Mouse (Mus musculus): ENCODE measurements around the gene Cend1. TPM values are rescaled to one million over a fixed set of nuclear protein-coding genes. Genes with fewer than 3 reads are reported as not detected.
A peak's percentile ranks its signal among the peaks of the same experiment; 100 is the strongest.
"Not testable (repeated sequence)": the region's sequence is repeated elsewhere in the genome, so short reads cannot be mapped to it uniquely, and the experiment has no call there.

The Cend1 gene
- polyA plus RNA-seq, 1 experiment from 2014 or later, result 5.1 TPM

DNA sequence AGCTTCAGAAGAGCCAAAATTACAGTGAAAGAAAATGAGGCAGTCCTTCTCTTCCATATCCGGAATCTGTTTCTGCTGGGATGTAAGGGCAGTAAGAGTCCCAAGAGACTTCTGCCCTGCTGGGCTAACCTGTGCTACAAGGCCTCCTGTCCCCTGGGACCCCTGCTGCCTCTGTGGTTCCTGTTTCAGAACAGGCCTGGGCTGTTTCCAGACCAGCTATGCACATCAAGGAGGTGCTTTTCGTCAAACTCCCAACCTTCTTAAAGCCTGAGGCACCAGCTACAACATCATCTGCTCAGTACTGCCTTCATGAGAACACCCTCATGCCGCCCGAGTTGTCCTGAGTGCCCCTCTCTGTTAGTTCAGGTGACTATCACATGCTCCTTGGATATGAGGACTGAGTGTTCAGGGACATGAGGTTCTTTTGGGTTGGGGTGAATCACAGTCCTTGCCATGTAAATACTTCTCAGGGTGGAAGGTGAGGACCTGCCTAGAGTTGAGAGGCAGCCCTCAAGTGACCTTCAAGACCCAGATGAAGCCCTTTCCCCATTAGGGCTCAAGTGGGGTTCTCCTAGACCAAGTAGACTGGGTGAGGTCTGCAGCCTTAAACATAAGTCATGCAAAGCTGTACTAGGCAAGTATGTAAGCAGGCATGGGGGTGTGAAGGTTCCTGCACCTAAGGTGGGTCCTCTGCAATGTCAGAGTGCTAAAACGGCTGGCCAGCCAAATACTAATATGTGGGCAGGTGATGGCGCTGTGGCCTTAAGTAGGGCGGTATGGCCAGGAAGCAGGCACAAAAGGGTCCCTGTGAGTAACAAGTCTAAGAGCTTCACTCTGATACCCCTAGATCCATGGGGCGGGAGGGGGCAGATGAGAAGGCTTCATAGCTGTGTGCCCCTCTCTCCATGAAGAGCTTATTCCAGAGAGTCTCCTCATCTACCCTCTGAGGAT is 11.3 kb downstream of the Cend1 start:
- H3K4me2 ChIP-seq (replicated peaks), result no peak overlapping the region
- H3K9me3 ChIP-seq, result no peaks in the 10 kb centered on the region

DNA sequence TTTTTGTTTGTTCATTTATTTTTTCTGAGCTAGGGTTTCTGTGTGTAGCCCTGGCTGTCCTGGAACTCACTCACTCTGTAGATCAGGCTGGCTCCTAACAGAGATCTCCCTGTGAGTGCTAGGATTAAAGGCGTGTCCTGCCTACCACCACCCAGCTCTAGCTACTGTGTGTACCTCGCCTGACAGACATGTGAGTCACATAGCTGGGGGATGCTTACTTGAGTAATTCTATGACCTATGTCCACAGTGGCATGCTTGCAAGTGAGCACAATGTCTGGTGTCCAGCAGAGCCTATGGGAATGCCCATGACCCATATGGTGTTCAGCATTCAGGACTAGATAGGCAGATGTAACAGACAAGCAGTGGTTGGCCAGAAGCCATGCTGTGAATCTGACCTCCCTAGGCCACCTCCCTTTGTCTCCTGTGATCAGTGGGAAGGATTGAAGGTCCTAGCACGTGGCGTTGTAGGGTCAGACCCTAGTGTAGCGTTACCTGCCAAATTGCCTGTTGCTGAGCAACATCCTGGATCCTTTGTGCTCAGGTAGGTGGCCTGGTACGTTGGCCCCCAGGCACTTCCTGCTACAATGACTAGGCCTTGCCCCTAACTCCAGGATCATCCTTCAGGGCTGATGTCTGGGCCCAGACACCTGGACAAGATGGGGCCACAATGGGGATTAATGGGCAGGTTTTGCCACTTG is 13.0 kb downstream of the Cend1 start:
- no peak overlapping the region for H3K9ac ChIP-seq
- H3K4me1 ChIP-seq, result peaks cover 13% of the 10 kb centered on the region
- 80% methylated on average over 6 of the region's 6 CpGs for WGBS
- no peak overlapping the region for H3K4me3 ChIP-seq
- H3K9me3 ChIP-seq, result no peaks in the 10 kb centered on the region
- no peak overlapping the region for H3K4me2 ChIP-seq (replicated peaks)
- ATAC-seq (ENCODE audit: low FRiP score, low read depth), result no peak
- H3K27me3 ChIP-seq, result no peaks in the 10 kb centered on the region
- peaks cover 6% of the 10 kb centered on the region for H3K36me3 ChIP-seq
- no peak overlapping the region for H3K27ac ChIP-seq

More for the DNA sequence above, 11.3 kb downstream of the Cend1 start:
- H3K4me1 ChIP-seq, result peaks cover 8% of the 10 kb centered on the region
- H3K4me3 ChIP-seq, result no peak overlapping the region
- no peak overlapping the region for H3K27ac ChIP-seq
- H3K27me3 ChIP-seq, result no peaks in the 10 kb centered on the region
- no peak overlapping the region for H3K9ac ChIP-seq
- H3K36me3 ChIP-seq, result no peaks in the 10 kb centered on the region
- 68% methylated on average over 8 of the region's 8 CpGs for WGBS
- ATAC-seq (ENCODE audit: low FRiP score, low read depth), result no peak

DNA sequence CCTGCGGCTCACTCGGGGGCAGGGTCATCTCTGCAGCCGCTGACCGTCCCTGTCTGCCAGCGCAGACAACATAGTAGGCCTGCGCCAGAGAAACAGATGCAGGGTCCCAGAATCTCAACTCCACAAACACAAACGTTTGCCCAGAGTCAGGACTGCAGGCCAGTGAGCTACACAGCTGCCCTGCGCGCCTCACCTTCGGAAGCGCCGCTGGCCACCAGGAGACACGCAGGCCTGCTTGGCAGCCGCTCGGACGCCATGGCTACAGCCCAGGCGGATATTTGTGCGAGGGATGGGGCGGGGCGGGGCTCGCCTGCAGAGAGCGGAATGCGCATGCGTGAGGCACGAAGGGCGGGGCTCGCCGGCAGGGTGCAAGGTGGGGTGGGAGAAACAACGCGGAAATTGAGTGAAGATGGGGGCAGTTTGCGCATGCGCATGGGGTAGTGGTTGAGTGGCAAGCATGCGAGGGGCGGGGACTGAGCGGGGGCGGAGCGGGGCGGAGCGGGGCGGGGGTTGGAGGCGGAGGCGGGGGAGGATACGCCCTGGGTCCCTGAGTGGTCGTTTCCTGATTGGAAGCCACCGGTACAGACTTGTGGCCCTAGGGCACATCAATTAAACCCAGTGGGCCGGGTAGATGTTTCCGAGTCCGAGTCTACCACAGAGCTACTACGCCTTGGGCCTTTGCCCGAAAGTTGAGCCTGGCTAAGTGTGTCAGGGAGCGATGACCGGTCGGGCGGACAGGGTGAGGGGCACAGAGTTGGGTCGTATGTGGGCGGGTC is 15.3 kb downstream of the Cend1 start, which contains the start of gene Gatd1:
Gene Gatd1 (minus strand): TSS at position 328 of the 776 bp plus-strand sequence.
- H3K27me3 ChIP-seq, result no peaks in the 10 kb centered on the region
- H3K4me1 ChIP-seq, result peaks cover 15% of the 10 kb centered on the region
- H3K9me3 ChIP-seq, result no peaks in the 10 kb centered on the region
- WGBS, result 0% methylated on average over 48 of the region's 56 CpGs
- H3K4me2 ChIP-seq (replicated peaks), result peak within 1 kb of the TSS; percentile 84
- peak; percentile 88 for ATAC-seq (ENCODE audit: low FRiP score, low read depth)
- peak within 1 kb of the TSS; percentile 87 for H3K9ac ChIP-seq
- peak within 1 kb of the TSS; percentile 78 for H3K27ac ChIP-seq
- peak within 1 kb of the TSS; percentile 86 for H3K4me3 ChIP-seq
- peaks cover 29% of the 10 kb centered on the region for H3K36me3 ChIP-seq

DNA sequence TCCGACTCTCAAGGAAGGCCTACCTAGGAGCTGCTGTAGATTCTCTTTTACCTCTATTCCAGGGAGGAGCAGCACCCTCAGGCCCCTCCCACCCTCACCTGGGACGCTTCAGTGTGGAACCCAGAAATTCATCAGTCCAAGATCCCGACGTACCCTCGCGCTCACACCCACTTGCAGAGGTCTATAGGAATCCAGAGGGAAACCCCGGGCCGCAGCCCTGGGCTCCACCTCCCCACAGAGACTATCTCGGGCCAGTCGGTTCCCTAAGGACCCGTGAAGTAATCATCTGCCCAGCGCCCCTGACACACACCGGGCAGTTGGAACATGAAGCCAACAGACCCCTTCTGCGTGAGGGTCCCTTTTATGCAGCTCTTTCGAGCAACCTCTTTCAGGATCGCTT is 16.0 kb downstream of the Cend1 start:
- ATAC-seq (ENCODE audit: low FRiP score, low read depth), result 0 out of 2 replicates have a peak, but pooled peaks have one; percentile 2

DNA sequence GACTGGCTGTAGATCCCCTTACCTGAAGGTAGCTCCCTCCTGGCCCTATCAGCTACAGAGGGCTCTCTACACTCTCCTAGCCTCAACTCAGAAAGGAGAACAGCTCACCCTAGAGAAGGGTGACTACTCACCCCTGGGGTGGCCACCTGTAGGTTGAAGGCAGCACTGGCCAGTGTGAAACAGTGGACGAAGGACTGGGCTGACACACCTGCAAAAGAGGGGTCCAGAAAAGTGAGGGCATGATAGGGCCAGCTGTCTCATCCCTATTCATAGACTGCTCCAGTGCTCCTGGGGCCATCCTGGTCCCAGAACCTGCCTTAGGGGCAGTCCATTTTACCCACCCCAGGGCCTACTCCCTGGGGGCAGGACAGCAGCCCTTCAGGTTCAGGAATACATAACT is 17.6 kb downstream of the Cend1 start:
- no peak overlapping the region for H3K9ac ChIP-seq
- no peak for ATAC-seq (ENCODE audit: low FRiP score, low read depth)
- H3K4me2 ChIP-seq (replicated peaks), result no peak overlapping the region
- H3K36me3 ChIP-seq, result peaks cover 46% of the 10 kb centered on the region
- H3K27ac ChIP-seq, result no peak overlapping the region
- H3K4me1 ChIP-seq, result peaks cover 14% of the 10 kb centered on the region
- no peaks in the 10 kb centered on the region for H3K27me3 ChIP-seq
- no peaks in the 10 kb centered on the region for H3K9me3 ChIP-seq
- 96% methylated on average over 1 of the region's 1 CpGs for WGBS
- H3K4me3 ChIP-seq, result no peak overlapping the region

More for the DNA sequence above, 16.0 kb downstream of the Cend1 start:
- Histone ChIP-seq H3K27ac (peak overlapping the region; percentile 78), H3K36me3 (peaks cover 36% of the 10 kb centered on the region), H3K4me1 (peaks cover 14% of the 10 kb centered on the region), H3K4me2 (replicated peaks) (peak overlapping the region; percentile 84), H3K9me3 (no peaks in the 10 kb centered on the region), H3K4me3 (peak overlapping the region; percentile 86), H3K9ac (peak overlapping the region; percentile 87), H3K27me3 (no peaks in the 10 kb centered on the region)
- 5% methylated on average over 16 of the region's 16 CpGs for WGBS

DNA sequence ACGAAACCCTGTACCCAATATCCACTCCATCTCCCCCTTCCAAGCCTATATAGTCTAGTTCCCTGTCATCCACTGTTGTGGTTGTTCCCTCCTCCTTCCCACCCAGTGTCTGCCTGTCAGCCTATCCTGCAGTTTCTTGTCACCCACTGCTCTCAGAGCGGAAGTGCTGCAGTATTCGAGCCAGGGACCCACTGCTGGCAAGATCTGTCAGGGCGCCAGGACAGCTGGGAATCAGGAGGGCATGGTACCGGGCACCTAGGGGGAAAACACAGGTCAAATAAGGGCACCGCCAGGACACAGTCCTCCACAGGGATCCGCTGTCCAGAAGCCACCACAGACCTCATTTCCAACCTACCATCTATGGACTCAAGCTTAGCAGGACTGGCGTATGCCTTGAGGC is 18.7 kb downstream of the Cend1 start:
- no peak for ATAC-seq (ENCODE audit: low FRiP score, low read depth)
- Histone ChIP-seq H3K27ac (no peak overlapping the region), H3K9me3 (no peaks in the 10 kb centered on the region), H3K4me1 (peaks cover 14% of the 10 kb centered on the region), H3K4me3 (no peak overlapping the region), H3K27me3 (no peaks in the 10 kb centered on the region), H3K36me3 (peaks cover 46% of the 10 kb centered on the region), H3K9ac (no peak overlapping the region; the same call in 1 of the 2 replicates), H3K4me2 (replicated peaks) (no peak overlapping the region)
- whole genome bisulfite sequencing, result 91% methylated on average over 8 of the region's 8 CpGs

DNA sequence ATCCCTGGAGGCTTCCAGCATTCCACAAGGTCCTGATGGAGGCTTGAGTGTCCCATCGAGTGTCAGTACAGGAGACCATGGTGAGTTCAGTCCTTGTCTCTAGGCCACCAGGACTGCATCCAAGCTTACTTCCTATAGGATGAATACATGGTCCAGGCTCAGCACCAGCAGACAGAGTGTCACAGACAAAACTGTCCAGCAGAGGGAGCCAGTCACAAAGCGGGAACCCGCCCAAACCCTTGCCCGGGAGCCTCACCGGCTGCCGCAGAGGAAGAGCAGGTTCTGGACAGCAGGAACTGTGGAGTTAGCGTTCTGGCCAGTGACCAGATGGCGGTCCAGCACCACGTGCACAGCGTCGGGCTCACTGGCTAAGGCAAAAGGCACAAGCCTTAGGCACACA is 20.5 kb downstream of the Cend1 start:
- H3K9ac ChIP-seq, result 0 out of 2 replicates have a peak overlapping the region, but pooled peaks have one; percentile 2
- 14% methylated on average over 11 of the region's 11 CpGs for WGBS
- H3K36me3 ChIP-seq, result peaks cover 52% of the 10 kb centered on the region
- no peak overlapping the region for H3K4me2 ChIP-seq (replicated peaks)
- no peak overlapping the region for H3K27ac ChIP-seq
- no peak overlapping the region for H3K4me3 ChIP-seq
- H3K27me3 ChIP-seq, result no peaks in the 10 kb centered on the region
- H3K4me1 ChIP-seq, result peaks cover 14% of the 10 kb centered on the region
- no peaks in the 10 kb centered on the region for H3K9me3 ChIP-seq
- ATAC-seq (ENCODE audit: low FRiP score, low read depth), result peak; percentile 65

DNA sequence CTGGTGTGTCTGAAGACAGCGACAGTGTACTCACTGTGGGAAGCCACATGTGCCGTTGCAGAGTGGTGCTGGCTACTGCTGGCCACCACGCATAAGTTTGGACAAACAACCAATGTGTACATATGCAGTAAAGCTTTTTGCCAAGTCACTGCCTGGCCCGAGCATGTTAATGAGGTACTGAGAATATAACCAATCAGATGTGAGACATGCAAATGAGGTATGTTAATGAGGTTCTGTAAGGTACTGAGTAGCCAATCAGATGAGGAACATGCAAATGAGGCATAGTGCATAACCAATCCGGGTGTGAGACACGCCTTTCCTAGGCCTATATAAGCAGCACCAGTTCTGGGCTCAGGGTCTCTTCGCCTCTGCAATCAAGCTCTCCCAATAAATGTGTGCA is 21.6 kb downstream of the Cend1 start:
- H3K4me2 ChIP-seq (replicated peaks); H3K27ac ChIP-seq; H3K4me1 ChIP-seq; H3K9me3 ChIP-seq; H3K27me3 ChIP-seq; H3K4me3 ChIP-seq; H3K9ac ChIP-seq; ATAC-seq (ENCODE audit: low FRiP score, low read depth): not testable (repeated sequence)
- H3K36me3 ChIP-seq, result peaks cover 62% of the 10 kb centered on the region
- 97% methylated on average over 7 of the region's 7 CpGs for WGBS

DNA sequence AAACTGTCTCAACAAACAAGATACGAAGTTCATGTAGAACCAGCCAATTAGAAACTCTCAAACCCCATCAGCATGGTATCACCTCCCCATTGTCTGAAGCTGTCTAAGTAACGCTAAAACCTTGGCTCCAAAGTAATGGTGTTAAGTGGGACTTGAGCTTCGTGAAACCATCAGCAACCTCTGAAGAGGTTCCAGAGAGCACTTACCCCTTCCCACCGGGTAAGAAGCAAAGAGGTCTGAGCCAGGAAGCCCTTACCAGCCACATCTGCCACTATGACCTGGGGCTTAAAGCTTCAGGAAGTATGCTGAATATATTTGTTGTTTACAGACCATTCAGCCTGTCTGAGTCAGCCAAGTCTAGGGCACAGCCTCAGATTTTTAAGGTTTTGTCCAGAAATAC is 23.8 kb downstream of the Cend1 start:
- H3K27me3 ChIP-seq, result no peaks in the 10 kb centered on the region
- 81% methylated on average over 4 of the region's 4 CpGs for WGBS
- no peak overlapping the region for H3K4me3 ChIP-seq
- no peak for ATAC-seq (ENCODE audit: low FRiP score, low read depth)
- H3K4me1 ChIP-seq, result peaks cover 5% of the 10 kb centered on the region
- peaks cover 70% of the 10 kb centered on the region for H3K36me3 ChIP-seq
- no peak overlapping the region for H3K4me2 ChIP-seq (replicated peaks)
- no peak overlapping the region for H3K9ac ChIP-seq
- no peaks in the 10 kb centered on the region for H3K9me3 ChIP-seq
- no peak overlapping the region for H3K27ac ChIP-seq

DNA sequence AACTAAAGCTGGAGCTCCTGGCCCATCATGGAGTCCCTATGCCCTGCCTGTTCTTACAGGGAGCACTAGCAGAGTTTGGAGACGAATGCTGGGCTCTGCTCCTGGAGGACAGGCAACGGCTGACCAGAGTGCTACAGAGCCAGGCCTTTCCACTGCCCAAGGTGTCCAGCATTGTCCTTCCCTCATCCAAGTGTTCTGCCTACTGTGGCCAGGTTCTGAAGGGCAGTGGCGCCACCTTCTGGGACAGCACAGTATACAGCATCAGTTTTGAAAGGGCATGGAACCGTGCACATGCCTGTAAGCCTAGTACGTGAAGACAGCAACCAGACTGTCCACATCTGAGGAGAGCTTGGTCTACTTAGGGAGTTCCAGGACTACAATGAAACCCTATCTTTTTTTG is 26.0 kb downstream of the Cend1 start:
- WGBS, result 48% methylated on average over 5 of the region's 5 CpGs
- H3K4me3 ChIP-seq, result no peak overlapping the region
- H3K36me3 ChIP-seq, result peaks cover 69% of the 10 kb centered on the region
- ATAC-seq (ENCODE audit: low FRiP score, low read depth), result no peak
- no peak overlapping the region for H3K4me2 ChIP-seq (replicated peaks)
- no peaks in the 10 kb centered on the region for H3K4me1 ChIP-seq
- no peak overlapping the region for H3K9ac ChIP-seq
- no peaks in the 10 kb centered on the region for H3K9me3 ChIP-seq
- H3K27me3 ChIP-seq, result no peaks in the 10 kb centered on the region
- no peak overlapping the region for H3K27ac ChIP-seq

DNA sequence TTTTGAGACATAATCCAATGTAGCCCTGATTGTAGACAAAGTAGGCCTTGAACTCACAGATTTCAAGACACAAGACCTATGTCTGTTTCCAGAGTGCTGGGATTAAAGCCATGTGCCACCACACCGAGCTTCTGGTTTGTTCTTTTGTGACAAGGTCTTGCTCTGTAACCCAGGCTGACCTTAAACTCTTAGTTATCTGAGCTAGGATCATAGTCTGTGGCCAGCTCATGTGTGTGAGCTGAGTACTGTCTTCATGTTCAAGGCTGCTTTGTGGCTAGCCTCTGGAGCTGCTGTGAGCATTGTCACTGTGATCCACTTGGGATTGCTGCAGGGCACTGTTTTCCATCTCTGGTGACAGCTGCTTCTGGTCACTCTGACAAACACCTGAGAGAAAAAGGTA is 33.9 kb downstream of the Cend1 start:
- H3K4me1 ChIP-seq, result peaks cover 12% of the 10 kb centered on the region
- H3K9ac ChIP-seq, result no peak overlapping the region
- no peak for ATAC-seq (ENCODE audit: low FRiP score, low read depth)
- no peak overlapping the region for H3K4me2 ChIP-seq (replicated peaks)
- H3K36me3 ChIP-seq, result peaks cover 47% of the 10 kb centered on the region
- H3K4me3 ChIP-seq, result no peak overlapping the region
- 72% methylated on average over 1 of the region's 1 CpGs for WGBS
- no peaks in the 10 kb centered on the region for H3K9me3 ChIP-seq
- H3K27ac ChIP-seq, result no peak overlapping the region
- no peaks in the 10 kb centered on the region for H3K27me3 ChIP-seq

All from limb, embryonic 13.5 days (tissue).